Mouse (Mus musculus) stomach, embryonic 15.5 days (tissue): Measurements from ENCODE around the gene Basp1. TPM values are rescaled to one million over a fixed set of nuclear protein-coding genes. Genes with fewer than 3 reads are reported as not detected.
"Not testable (repeated sequence)": the region's sequence is repeated elsewhere in the genome, so short reads cannot be mapped to it uniquely, and the experiment has no call there.

ENCODE experiments used
- ATAC-seq: fragments of 200-750 bp; cut with Nextera tagmentation; 2 replicates; pipeline ENCODE4 v1.8.0; 2017; ENCODE audit warnings: low read depth, moderate number of reproducible peaks, moderate TSS enrichment; ENCODE audit not compliant: insufficient read depth, low FRiP score
- H3K27ac ChIP-seq: fragments of 300-500 bp; sonication (generic); 2 replicates; pipeline ENCODE4 v1.5.1; 2015; ENCODE audit warnings: mild to moderate bottlenecking, inconsistent platforms
- H3K27me3 ChIP-seq: fragments of 300-500 bp; sonication (generic); replicated peaks from 2 replicates; pipeline ENCODE4 v1.6.1; 2015; ENCODE audit warnings: inconsistent platforms
- H3K36me3 ChIP-seq: fragments of 300-500 bp; sonication (generic); 2 replicates; pipeline ENCODE4 v1.6.1; 2015; ENCODE audit warnings: inconsistent platforms
- H3K4me1 ChIP-seq: fragments of 300-500 bp; sonication (generic); 2 replicates; pipeline ENCODE4 v1.6.1; 2015; ENCODE audit warnings: inconsistent platforms
- H3K4me2 ChIP-seq: fragments of 300-500 bp; sonication (generic); 2 replicates; pipeline ENCODE4 v1.6.1; 2015; ENCODE audit warnings: mild to moderate bottlenecking, inconsistent platforms
- H3K4me3 ChIP-seq: fragments of 300-500 bp; sonication (generic); replicated peaks from 2 replicates; pipeline ENCODE4 v1.5.1; 2015; ENCODE audit warnings: inconsistent platforms
- H3K9ac ChIP-seq: fragments of 300-500 bp; sonication (generic); 2 replicates; pipeline ENCODE4 v1.6.1; 2015; ENCODE audit warnings: inconsistent platforms
- H3K9me3 ChIP-seq: fragments of 300-500 bp; sonication (generic); 2 replicates; pipeline ENCODE4 v1.6.1; 2016; ENCODE audit warnings: inconsistent platforms
- WGBS: fragments of 180-500 bp; shearing (Covaris S2); methylation state at CpG from one replicate; pipeline ENCODE4 v1.1.7; 2015; 5-methylcytosine and 5-hydroxymethylcytosine counted together
- polyA plus RNA-seq: library from polyadenylated mRNA; unstranded; fragments of >200 nt; fragmentation: Nextera tagmentation; extraction: Ambion mirVana; gene quantifications from 2 replicates; pipeline ENCODE4 v1.2.1, GENCODE M21; 2015

Basp1 gene
- polyA plus RNA-seq, result 40.8 and 43.4 TPM in 2 replicates

GRCm38 (mm10) chr15:25413378-25413901 is at the start of gene Basp1:
Gene Basp1, minus strand, starts transcription at chr15:25413764.
- peak within 1 kb of the TSS; percentile 71 for H3K4me3 ChIP-seq
- peak within 1 kb of the TSS; percentile 87 for H3K27ac ChIP-seq
- H3K9me3 ChIP-seq, result no peaks in the 10 kb centered on the region
- H3K36me3 ChIP-seq, result no peaks in the 10 kb centered on the region
- ATAC-seq, result peak; percentile 65
- peak within 1 kb of the TSS; percentile 46; the same call in 1 of the 2 replicates for H3K9ac ChIP-seq
- peaks cover 9% of the 10 kb centered on the region; the same call in 1 of the 2 replicates for H3K4me1 ChIP-seq
- no peaks in the 10 kb centered on the region for H3K27me3 ChIP-seq
- 2% methylated on average over 45 of the region's 60 CpGs for WGBS
- peak within 1 kb of the TSS; percentile 90 for H3K4me2 ChIP-seq

DNA sequence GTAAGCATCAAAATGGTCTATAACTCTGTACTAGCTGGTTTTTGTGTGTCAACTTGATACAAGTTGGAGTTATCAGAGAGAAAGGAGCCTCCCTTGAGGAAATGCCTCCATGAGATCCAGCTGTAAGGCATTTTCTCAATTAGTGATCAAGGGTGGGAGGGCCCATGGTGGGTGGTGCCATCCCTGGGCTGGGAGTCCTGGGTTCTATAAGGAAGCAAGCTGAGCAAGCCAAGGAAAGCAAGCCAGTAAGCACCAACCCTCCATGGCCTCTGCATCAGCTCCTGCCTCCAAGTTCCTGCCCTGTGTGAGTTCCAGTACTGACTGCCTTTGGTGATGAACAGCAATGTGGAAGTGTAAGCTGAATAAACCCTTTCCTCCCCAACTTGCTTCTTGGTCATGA is 49.5 kb upstream of the Basp1 start:
- H3K27ac ChIP-seq, ATAC-seq, H3K36me3 ChIP-seq, H3K4me3 ChIP-seq, H3K4me1 ChIP-seq, H3K9ac ChIP-seq, H3K9me3 ChIP-seq, H3K27me3 ChIP-seq, H3K4me2 ChIP-seq: not testable (repeated sequence)

DNA sequence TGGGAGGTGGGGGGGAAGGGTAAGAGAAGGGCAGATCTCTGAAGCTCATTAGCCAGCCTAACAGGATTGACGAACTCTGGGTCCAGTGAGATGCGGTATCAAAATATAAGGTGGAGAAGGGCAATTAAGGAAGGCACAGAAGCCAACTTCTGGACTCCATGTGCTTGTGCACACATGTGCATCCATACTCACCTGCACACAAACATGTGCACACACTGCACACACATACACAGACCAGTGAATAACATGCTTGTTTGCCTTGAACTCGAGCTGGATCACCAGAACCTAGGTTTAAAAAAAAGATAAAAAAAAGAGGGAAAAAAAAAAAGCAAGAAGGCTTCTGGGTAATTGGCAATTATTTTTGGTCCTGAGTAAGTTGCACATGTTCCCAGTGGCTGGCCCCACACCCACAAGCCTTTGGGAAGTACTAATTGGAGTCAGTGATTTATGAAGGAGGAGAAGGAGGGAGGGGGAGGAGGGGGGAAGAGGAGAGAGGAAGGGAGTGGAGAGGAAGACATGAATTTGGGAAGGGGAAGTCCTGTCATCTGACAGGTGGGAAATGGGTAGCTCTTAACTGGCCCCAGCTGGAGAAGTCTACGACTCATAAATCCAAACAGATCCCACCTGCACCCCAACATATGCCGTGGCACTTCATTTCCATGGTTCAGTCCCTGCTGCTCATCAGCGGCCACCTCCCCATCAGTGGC is 48.6 kb upstream of the Basp1 start:
- Histone ChIP-seq H3K27ac (no peak overlapping the region), H3K9me3 (no peaks in the 10 kb centered on the region)

DNA sequence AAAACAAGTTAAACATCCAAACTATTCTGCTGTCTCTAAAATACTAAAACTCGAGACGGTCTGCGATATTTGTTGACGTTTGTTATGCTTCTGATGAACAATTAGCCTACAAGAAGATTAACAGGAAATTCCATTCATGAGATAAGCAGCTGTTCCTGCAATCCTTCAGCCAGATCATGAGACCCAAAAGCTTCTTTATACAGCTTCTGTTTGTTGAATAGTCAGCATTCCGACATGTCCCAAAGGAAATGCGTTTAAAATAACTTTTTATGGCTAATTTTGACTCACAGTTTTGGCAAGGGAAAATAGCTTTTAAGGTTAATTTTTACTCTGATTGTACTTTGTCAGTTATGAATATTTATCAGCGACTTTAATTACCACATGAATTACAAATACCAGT is 46.3 kb upstream of the Basp1 start:
- H3K4me2 ChIP-seq, result no peak overlapping the region
- no peak overlapping the region for H3K9ac ChIP-seq
- no peak overlapping the region for H3K4me3 ChIP-seq
- no peaks in the 10 kb centered on the region for H3K36me3 ChIP-seq
- peak overlapping the region; percentile 26; the same call in 1 of the 2 replicates for H3K27ac ChIP-seq
- peaks cover 5% of the 10 kb centered on the region; the same call in 1 of the 2 replicates for H3K4me1 ChIP-seq
- no peaks in the 10 kb centered on the region for H3K9me3 ChIP-seq
- ATAC-seq, result no peak
- H3K27me3 ChIP-seq, result no peaks in the 10 kb centered on the region
- WGBS, result 17% methylated on average over 7 of the region's 7 CpGs

More for the DNA sequence above, 48.6 kb upstream of the Basp1 start:
- H3K27me3 ChIP-seq, result no peaks in the 10 kb centered on the region
- H3K4me3 ChIP-seq, result no peak overlapping the region
- no peak overlapping the region for H3K9ac ChIP-seq
- H3K4me2 ChIP-seq, result no peak overlapping the region
- H3K4me1 ChIP-seq, result peaks cover 5% of the 10 kb centered on the region; the same call in 1 of the 2 replicates
- 66% methylated on average over 6 of the region's 6 CpGs for WGBS
- H3K36me3 ChIP-seq, result no peaks in the 10 kb centered on the region
- ATAC-seq, result no peak

- Histone ChIP-seq H3K4me3 (no peak overlapping the region), H3K27ac (no peak overlapping the region), H3K4me1 (peaks cover 5% of the 10 kb centered on the region; the same call in 1 of the 2 replicates), H3K9me3 (no peaks in the 10 kb centered on the region), H3K27me3 (no peaks in the 10 kb centered on the region), H3K9ac (no peak overlapping the region), H3K4me2 (no peak overlapping the region), H3K36me3 (no peaks in the 10 kb centered on the region)
- 67% methylated on average over 2 of the region's 2 CpGs for WGBS
- no peak for ATAC-seq
Observed at GRCm38 (mm10) chr15:25457421-25457820, 43.9 kb upstream of the Basp1 start.

DNA sequence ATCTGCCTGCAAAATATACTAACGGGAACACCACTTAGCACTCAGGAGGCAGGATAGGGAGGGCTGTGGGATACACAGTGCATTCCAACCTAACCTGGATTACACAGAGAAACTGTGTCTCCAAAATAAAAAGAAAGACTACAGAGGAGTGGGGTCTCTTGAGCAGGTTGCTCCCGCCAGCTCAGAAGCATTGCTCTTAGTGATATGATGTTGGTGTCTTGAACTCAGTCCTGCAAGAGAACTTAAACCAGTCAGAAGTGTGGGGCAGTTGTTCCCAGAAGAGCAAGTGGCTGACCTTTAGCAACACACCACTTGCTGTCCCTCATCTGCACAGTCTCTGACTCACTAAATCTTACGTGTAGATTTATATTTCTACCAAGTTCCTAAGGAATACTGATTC is 40.0 kb upstream of the Basp1 start:
- no peak overlapping the region for H3K27ac ChIP-seq
- no peak overlapping the region for H3K4me2 ChIP-seq
- no peaks in the 10 kb centered on the region for H3K27me3 ChIP-seq
- no peaks in the 10 kb centered on the region for H3K4me1 ChIP-seq
- no peak for ATAC-seq
- 85% methylated on average over 3 of the region's 3 CpGs for WGBS
- no peaks in the 10 kb centered on the region for H3K9me3 ChIP-seq
- H3K4me3 ChIP-seq, result no peak overlapping the region
- no peaks in the 10 kb centered on the region for H3K36me3 ChIP-seq
- H3K9ac ChIP-seq, result no peak overlapping the region

GRCm38 (mm10) chr15:25449348-25449747 is 35.8 kb upstream of the Basp1 start:
- peaks cover 8% of the 10 kb centered on the region; the same call in 1 of the 2 replicates for H3K4me1 ChIP-seq
- WGBS, result 32% methylated on average over 1 of the region's 1 CpGs
- ATAC-seq, result no peak

DNA sequence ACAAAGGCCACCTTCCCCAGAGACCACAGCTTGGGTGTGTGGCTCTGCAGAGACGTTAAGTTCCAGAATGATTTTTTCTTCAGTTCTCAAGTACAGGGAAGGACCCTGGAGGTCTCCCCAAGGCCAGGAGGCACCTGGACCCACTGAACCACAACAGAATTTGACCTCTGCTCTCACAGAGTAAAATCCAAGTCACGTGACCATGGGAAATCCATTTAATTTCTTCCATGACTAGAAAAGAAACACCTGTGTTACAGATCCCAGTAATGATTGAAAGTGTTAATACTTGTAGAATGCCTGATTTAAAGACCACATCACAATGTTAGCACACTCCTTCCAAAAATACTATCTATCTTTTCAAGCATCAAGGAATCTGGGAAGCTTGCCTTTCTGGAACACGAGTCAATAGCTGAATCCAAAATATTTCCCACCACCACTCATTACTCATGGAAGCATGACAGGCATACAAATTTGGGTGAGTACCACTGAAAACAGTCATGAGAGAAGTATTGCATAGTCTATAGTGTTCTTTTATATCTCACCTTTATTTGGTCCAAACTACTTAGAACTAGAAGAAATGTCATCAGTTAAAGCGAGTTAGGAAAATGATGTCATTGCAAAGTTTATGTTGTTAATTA is 35.3 kb upstream of the Basp1 start:
- Histone ChIP-seq H3K9ac (no peak overlapping the region), H3K4me1 (peaks cover 8% of the 10 kb centered on the region; the same call in 1 of the 2 replicates), H3K27ac (no peak overlapping the region), H3K4me3 (no peak overlapping the region), H3K36me3 (no peaks in the 10 kb centered on the region), H3K27me3 (0 out of 2 replicates have a peak, but pooled peaks cover 7% of the 10 kb centered on the region), H3K4me2 (no peak overlapping the region), H3K9me3 (no peaks in the 10 kb centered on the region)
- no peak for ATAC-seq
- 62% methylated on average over 4 of the region's 4 CpGs for WGBS

More at GRCm38 (mm10) chr15:25449348-25449747, 35.8 kb upstream of the Basp1 start:
- Histone ChIP-seq H3K4me3 (no peak overlapping the region), H3K4me2 (no peak overlapping the region), H3K9ac (no peak overlapping the region), H3K27ac (no peak overlapping the region), H3K9me3 (no peaks in the 10 kb centered on the region), H3K27me3 (0 out of 2 replicates have a peak, but pooled peaks cover 5% of the 10 kb centered on the region), H3K36me3 (no peaks in the 10 kb centered on the region)

- H3K9me3 ChIP-seq, result no peaks in the 10 kb centered on the region
- no peak for ATAC-seq
- no peak overlapping the region for H3K4me2 ChIP-seq
- peaks cover 8% of the 10 kb centered on the region; the same call in 1 of the 2 replicates for H3K4me1 ChIP-seq
- H3K27me3 ChIP-seq, result 0 out of 2 replicates have a peak, but pooled peaks cover 7% of the 10 kb centered on the region
- WGBS, result 71% methylated on average over 6 of the region's 6 CpGs
- no peak overlapping the region for H3K9ac ChIP-seq
- no peaks in the 10 kb centered on the region for H3K36me3 ChIP-seq
- H3K27ac ChIP-seq, result no peak overlapping the region
- no peak overlapping the region for H3K4me3 ChIP-seq
Observed at GRCm38 (mm10) chr15:25447136-25447535, 33.6 kb upstream of the Basp1 start.

DNA sequence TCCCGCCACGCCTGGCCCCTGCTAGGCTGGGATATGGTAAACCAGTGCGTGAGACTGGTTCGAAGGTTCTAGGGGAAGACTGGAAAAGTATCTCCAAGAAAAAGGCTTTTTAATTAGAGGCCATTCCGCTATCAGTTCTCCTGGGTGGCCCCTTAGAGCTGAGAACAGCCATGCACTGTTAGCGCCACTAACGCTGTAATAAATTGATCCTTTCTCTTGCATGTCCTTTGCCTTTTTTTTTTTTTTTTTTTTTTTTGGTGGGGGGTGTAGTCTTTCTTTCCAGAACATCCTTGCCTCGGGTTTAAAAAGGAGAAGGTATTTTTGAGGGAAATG is 32.6 kb upstream of the Basp1 start:
- Histone ChIP-seq H3K4me3 (peak overlapping the region; percentile 13; the same call in 1 of the 2 replicates), H3K4me2 (peak overlapping the region; percentile 23), H3K36me3 (no peaks in the 10 kb centered on the region), H3K27me3 (0 out of 2 replicates have a peak, but pooled peaks cover 7% of the 10 kb centered on the region), H3K27ac (no peak overlapping the region), H3K4me1 (peaks cover 8% of the 10 kb centered on the region; the same call in 1 of the 2 replicates), H3K9ac (no peak overlapping the region), H3K9me3 (no peaks in the 10 kb centered on the region)
- 35% methylated on average over 8 of the region's 8 CpGs for whole genome bisulfite sequencing
- no peak for ATAC-seq

DNA sequence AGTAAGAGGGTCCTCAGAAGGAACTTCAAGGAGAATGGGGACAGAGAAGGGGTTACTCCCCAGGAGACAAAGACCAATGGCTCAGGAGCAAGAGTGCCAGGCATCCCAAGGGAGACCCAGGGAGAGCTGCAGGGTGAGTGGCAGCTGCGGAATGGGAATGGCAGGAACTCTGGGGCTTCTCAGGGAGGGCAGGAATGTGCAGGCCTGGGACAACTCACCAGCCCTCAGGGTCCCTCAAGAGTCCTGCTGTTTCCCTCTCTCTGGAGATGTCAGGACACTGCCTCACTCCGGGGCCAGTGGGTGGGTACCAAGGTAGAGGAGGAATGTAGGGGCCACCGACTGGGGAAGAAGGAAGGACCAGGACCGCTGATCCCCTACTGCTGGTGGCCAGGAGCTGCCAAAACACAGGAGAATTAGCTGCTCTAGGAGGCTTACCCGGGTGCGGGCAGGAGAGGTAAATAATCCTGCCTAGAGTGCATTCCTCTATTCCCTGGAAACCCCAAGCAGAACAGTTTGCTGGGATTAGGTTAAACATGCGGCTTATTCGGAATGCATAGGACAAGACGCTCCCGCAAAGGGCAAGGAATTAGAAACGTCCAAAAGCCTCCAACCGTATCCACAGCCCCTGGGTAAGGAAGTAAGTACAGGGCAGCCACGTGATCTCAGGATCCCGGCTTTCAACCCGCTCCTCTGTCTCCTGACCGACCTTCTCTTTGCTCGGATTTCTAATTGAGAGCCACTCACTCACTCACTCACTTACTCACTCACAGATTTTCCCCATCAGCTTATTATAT is 32.0 kb upstream of the Basp1 start:
- Histone ChIP-seq H3K36me3 (no peaks in the 10 kb centered on the region), H3K4me3 (peak overlapping the region; percentile 13; the same call in 1 of the 2 replicates), H3K4me1 (peaks cover 8% of the 10 kb centered on the region; the same call in 1 of the 2 replicates), H3K27ac (no peak overlapping the region), H3K9ac (no peak overlapping the region), H3K9me3 (no peaks in the 10 kb centered on the region), H3K27me3 (0 out of 2 replicates have a peak, but pooled peaks cover 7% of the 10 kb centered on the region), H3K4me2 (peak overlapping the region; percentile 23)
- no peak for ATAC-seq
- WGBS, result 13% methylated on average over 17 of the region's 17 CpGs
